Mouse (Mus musculus) frontal cortex, postnatal 14 days (tissue): ENCODE measurements around the gene Kcnq4.
A peak's percentile ranks its signal among the peaks of the same experiment; 100 is the strongest.

Source experiments
- DNase-seq, 2 experiments: peaks; one replicate each; pipeline ENCODE4 v3.0.0; 2022; ENCODE audit warnings: low spot score in 2 of 2

Kcnq4 gene

DNA sequence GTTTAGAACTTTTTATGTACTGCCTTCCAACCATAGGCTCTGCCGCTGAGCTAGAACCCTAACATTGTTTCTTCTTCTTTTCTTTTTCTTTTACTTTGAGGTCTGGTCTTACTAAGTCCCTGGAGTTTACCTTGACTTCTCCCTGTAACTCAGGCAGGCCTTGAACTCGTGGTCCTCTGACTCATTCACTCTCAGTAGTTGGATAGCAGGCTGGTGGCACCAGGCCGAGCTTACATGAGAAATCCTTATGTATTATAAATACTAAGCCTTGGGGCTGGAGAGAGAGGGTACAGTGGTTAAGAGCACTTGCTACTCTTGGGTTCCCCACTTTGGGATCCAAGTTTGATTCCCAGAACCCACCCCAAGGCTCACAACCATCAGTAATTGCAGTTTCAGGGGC is 74.8 kb downstream of the Kcnq4 start:
- no peak for DNase-seq

DNA sequence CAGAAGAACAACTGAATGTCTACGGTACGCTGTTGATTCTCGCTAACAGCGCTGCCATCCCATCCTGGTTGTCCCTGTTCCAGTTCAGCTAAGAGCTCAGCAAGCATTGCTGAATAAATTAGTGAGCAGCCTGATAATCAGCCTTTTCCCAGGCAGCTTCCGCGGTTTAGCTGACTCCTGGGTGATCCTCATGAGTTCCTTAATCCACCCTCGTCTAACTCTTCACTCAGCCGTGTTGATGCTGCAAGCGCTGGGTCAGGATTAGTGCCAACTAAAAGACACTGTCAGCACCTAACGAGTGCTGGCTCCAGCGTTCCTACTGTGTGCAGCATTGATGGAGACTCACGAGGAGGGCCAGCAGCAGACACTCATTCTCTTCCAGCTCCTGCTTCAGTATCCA is 77.4 kb downstream of the Kcnq4 start:
- DNase-seq, result no peak

DNA sequence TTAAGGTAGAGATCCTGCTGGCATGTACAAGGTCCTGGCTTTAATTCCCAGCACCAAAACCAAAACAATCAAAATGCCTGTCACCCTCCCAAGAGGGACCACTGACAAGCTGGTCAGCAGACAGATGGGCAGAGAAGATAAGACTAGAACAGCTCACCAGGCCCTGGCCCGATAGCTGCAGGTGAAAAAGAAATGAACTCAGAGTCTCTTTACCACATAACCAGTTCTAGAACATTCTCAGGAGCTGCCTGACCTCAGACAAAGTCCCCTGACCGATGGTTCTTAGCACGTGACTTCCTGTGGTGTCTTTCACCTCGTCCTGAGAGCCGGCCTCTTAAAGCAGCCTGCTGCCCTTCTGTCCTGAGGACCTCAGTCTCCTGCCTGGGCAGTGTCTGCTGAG is 78.8 kb downstream of the Kcnq4 start:
- DNase-seq, result no peak

DNA sequence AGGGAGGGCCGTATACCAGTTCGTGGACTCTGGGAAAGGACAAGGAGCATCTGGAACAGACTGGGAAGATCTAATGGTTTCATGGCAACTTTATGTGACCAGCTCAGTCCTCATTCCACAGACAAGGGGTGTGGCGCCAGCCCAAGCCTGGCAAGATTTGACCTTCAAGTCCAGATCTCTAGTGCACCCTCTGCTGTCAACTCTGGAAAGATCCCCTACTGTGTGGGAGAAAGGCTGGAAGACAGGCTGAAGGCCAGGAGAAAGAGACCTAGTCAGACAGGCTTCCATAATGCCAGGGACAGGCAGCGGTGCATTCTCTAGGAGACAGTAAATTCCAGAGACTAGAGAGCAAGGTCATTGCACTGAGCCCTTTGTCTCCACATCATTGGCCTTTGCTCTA is 79.9 kb downstream of the Kcnq4 start:
- no peak for DNase-seq

DNA sequence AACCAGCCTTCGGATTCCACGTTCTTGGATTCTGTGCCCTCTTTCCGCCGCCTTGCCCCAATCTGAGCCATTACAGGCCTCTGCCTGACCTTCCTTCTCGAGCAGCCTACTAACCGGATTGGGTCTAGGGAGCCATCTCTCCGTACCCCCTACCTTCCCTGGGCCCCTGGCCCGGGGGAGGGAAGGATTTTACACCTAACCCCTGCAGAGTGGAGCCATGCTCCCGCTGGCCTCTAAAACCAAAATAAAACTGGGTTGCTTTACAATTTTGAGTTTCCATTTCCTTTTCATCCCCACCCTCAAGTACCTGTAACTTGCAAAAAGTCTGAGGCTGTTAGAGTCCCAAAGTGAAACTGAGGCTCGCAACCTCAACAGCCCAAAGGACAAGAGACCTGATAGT is 80.9 kb downstream of the Kcnq4 start:
- no peak for DNase-seq

DNA sequence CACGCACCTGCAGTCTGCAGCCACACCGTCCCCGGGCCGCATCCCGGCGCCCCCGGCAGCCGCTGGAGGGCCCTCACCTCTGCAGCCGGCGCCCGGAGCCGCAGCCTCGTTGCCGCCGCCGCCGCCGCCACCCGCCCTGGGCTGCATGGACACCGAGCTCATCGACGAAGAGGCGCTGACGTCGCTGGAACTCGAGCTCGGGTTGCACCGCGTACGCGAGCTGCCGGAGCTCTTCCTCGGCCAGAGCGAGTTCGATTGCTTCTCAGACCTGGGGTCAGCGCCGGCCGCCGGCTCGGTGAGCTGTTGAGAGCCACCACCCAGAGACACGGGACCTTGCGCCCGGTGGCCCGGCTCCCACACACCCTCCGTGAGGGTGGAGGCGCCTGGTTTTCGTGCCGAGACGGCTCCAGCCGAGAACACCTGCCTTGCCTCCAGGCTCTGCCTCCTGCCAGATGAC is 81.3 kb downstream of the Kcnq4 start:
- DNase-seq, result no peak

DNA sequence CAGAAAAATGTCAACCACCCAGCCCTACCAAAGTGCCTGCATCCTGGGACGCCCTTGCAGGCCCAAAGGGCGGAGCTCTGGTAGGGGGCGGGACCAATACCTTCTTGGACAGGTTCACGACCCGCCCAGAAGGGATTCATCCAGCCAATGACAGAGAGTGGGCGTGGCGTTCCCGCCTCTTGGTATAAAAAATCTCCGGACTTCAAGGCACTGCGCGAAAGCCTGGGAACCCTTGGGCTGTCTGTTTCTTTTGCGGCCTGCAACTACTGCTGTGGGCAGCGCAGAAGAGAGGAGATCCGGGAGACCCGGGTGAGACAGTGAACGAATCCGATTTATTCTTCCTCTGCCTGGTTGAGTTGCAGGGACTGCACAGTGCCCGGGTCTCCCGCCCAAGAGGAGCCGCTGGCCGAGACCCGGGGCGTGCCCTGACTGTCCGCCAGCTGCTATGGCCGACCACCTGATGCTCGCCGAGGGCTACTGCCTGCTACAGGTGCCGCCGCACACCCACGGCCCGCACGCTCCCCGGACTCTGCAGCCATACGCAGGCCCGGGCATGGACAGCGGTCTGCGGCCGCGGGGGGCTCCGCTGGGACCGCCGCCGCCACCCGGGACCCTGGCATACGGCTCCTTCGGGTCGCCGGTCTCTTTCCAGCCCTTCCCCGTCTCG is 81.9 kb downstream of the Kcnq4 start, which contains the start of gene Cited4:
Gene Cited4 (plus strand): TSS at position 215 of the 667 bp plus-strand sequence.
- peak; percentile 70 to 74 for DNase-seq

DNA sequence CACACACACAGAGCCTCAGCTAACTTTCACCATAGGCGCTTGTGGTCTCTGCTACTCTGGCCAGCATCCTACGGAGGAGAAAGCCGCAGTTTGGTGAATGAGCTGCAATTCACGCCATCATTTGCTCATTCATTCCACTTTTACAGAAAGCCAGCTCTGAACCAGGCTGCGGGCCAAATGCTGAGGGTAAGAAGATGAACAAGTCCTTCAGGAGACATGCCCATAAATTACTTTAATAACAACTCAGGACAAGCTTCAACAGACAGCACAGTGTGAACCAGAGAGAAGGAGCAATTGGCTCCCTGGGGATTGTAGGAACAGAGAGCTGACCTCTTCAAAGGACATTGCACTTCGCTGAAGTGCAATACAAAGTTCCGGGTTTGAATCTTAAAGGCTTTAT is 82.6 kb downstream of the Kcnq4 start:
- no peak for DNase-seq

DNA sequence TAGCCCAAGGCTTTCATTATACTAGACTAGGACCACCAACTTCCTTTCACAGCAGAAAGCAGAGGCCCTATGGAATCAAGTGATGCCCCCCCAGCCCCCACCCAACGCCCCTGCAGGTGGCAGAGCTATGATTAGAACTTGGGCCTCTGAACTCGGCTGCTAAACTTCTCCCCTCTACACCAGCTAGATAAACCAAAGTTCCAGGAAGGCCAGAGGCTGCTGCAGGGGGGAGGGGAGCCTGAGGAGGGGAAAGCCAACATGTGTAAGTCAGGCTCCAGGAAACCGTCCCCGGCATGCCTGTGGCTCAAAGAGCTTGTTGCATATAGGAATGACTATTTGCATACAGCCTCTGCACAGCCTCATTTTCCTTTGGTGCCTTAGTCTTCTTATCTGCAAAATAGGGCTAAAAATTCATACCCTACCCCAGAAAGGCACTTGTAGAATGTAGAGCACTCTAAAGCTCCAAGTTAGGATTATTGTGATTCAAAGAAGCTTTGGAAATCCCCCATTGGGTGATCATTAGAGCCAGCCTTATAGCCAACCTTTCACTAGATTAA is 83.2 kb downstream of the Kcnq4 start:
- DNase-seq, result no peak

DNA sequence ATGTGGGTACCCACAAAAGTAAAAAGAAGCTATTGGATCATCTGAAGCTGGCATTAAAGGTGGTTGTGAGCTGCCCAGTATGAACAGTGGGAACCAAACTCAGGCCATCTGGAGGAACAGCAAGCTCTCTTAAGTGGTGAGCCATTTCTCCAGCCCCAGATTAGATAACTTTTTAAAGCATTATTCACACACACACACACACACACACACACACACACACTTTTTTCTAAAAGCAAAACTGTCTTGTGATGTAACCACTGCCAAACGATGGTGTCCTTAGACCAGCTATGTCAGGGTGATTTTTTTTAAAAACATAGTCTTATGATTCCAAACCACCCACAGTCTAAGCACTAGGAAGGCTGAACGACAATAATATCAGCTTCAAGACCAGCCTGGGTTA is 83.8 kb downstream of the Kcnq4 start:
- DNase-seq, result no peak

DNA sequence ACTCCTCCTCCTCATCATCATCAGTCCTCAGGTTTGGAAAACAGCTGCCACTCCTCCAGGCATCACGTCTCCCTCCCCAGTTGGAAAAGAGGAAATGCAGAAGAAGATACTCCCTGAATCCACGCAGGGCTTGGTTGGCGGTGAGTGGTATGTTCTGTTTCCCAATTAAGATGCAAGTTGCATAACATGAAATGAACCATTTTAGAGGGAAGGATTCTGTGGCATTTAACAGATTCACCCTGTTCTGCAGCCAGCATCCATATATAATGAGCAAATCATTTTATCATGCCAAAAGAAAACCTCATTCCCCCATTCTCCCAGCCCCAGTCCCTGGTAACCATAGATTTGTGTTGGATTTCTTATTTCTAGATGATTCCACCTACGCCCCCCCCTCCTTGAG is 87.9 kb downstream of the Kcnq4 start:
- DNase-seq, result peak in 1 of 2 experiments; percentile 37

DNA sequence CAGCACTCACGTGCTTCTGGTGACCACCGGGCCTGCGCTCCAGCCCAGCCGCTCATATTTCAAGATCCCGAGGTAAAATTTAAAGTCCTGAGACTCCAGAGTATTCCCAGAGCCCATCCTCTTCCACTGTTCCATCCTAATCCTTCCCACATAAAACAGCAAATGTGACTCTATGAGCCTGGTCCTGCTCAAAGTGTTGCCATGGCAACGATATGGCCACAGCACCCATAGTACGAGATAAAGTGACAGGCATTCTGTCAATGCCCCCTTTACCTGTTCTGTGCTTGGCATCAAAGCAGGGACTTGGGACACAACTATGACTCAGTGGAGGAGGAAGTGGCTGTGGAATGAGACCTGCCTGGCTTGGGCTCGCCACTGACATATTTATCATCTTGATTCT is 92.5 kb downstream of the Kcnq4 start:
- DNase-seq, result no peak

DNA sequence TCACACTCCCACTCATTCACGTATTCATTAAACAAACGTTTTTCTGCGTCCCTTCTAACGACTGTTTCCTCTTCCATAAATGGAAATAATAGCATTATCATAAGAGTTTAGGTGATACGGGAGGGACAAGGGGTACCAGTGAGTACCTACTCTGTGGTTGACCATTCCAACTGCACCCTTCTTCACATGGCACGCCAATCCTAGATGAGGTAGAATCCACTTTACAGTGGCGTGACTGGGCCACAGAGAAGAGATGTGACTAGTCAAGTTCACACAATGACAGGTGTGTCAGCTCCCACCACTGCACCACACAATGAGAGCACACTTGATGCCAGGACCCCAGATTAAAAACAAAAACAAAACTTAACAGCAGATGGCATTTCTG is 98.2 kb downstream of the Kcnq4 start:
- no peak for DNase-seq

DNA sequence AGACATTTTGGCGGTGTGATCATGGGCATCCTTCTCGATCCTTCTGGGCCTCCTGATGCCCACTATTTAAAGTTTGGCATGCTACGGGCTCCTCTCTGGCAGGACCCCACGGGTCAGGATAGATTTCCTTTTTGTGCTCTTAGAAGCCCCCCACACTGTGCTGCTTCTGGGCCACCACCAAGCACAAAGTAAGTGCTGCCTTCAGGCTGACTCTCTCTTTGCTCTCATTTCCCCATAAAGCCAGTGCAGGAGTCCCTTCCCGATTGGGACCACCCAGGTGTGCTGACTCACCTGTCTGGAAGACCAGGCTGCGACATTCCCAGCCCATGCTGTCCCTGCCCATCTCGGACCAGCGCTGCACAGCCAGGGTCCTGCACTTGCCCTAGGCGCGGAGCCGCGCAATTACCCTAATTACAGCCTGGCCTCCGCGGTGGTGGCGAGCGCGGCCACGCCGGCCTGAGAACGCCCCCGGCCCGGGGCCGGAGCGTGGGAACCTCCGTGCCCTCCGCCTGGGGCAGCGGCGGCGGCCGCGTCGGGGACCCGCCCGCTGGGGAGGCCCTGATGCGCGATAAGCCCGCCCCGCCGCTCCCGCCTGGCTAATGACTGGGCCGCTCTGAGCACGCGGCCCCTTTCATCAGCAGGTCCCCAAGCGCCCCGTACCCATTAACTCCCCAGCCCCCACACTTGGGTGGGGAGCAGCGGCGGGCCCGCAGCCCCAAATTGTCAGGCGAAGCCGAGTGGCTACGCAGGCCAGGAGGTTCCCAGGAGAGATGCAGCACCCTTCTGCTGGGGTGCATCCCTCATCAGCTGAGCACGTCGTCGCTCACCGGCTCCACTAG is 98.8 kb downstream of the Kcnq4 start:
- DNase-seq, result peak; percentile 23 to 29
